Mouse (Mus musculus) C3H10T1/2 (cell line): ENCODE measurements around the gene Vmn1r125. TPM values are rescaled to one million over a fixed set of nuclear protein-coding genes. Genes with fewer than 3 reads are reported as not detected.

Experiments used
- polyA plus RNA-seq, 2 experiments: library from polyadenylated mRNA; unstranded; fragments of >200 nt; fragmentation: generic; extraction: Trizol; gene quantifications; one replicate each; pipeline ENCODE4 v1.2.1; 2012; ENCODE audit warnings: missing spikeins in 2 of 2

The Vmn1r125 gene
- polyA plus RNA-seq = not detected

DNA sequence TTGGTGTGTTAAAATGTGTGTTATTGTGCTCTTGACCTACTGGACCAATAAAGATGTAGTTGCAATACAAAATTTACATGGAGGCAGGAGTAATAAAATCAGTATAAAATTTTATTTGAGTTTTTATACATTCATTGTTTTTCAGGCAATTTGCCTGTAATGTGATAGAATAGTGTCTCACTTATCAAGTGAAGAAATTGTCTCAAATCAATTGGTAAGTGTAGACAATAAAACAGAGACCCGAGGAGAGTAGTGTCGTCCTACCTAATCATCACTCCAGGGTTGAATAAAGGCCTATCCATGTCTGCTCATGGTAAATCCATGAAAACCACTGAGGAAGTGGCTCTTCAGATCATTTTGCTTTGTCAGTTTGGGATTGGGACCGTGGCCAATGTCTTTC lies at the start of gene Vmn1r125:
TSS of gene Vmn1r125 (plus strand) at position 301 of the 400 bp plus-strand sequence.

DNA sequence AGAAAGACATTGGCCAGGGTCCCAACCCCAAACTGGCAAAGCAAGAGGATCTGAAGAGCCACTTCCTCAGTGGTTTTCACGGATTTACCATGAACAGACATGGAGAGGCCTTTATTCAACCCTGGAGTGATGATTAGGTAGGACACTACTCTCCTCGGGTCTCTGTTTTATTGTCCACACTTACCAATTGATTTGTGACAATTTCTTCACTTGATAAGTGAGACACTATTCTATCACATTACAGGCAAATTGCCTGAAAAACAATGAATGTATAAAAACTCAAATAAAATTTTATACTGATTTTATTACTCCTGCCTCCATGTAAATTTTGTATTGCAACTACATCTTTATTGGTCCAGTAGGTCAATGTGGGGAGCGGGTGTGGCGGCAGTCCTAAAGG lies 11.5 kb upstream of the Vmn1r125 start, which contains the start of gene Vmn1r124:
TSS of gene Vmn1r124 (minus strand) at position 101 of the 400 bp plus-strand sequence.

GRCm38 (mm10) chr7:21301367-21301766 lies 29.4 kb downstream of the Vmn1r125 start, which contains the start of gene Vmn1r126:
Vmn1r126 (minus strand) TSS chr7:21301467.

GRCm38 (mm10) chr7:21319761-21320160 lies 47.8 kb downstream of the Vmn1r125 start, which contains the start of gene Vmn1r127:
Vmn1r127 (minus strand) TSS chr7:21319861.

Other genes starting within 250 kb of the Vmn1r125 start
- gene Vmn1r120, start 218.4 kb upstream of the Vmn1r125 start, polyA plus RNA-seq = not detected
- not detected for gene Vmn1r121, start 173.7 kb upstream of the Vmn1r125 start, polyA plus RNA-seq
- gene Vmn1r122, start 138.1 kb upstream of the Vmn1r125 start, polyA plus RNA-seq = not detected
- not detected for gene Vmn1r123, start 110.0 kb upstream of the Vmn1r125 start, polyA plus RNA-seq
- not detected for gene Gm5157, start 81.8 kb upstream of the Vmn1r125 start, polyA plus RNA-seq
- gene Vmn1r124, start 11.6 kb upstream of the Vmn1r125 start, polyA plus RNA-seq = not detected
- gene Vmn1r126, start 29.3 kb downstream of the Vmn1r125 start, polyA plus RNA-seq = not detected
- gene Vmn1r127, start 47.7 kb downstream of the Vmn1r125 start, polyA plus RNA-seq = not detected
- not detected for gene Vmn1r128, start 77.2 kb downstream of the Vmn1r125 start, polyA plus RNA-seq
- gene Vmn1r129, start 89.1 kb downstream of the Vmn1r125 start, polyA plus RNA-seq = not detected
- not detected for gene Gm6882, start 160.6 kb downstream of the Vmn1r125 start, polyA plus RNA-seq
- gene Vmn1r130, start 239.6 kb downstream of the Vmn1r125 start, polyA plus RNA-seq = not detected